Mouse (Mus musculus): Measurements from ENCODE around the gene Arhgap40.

DNA sequence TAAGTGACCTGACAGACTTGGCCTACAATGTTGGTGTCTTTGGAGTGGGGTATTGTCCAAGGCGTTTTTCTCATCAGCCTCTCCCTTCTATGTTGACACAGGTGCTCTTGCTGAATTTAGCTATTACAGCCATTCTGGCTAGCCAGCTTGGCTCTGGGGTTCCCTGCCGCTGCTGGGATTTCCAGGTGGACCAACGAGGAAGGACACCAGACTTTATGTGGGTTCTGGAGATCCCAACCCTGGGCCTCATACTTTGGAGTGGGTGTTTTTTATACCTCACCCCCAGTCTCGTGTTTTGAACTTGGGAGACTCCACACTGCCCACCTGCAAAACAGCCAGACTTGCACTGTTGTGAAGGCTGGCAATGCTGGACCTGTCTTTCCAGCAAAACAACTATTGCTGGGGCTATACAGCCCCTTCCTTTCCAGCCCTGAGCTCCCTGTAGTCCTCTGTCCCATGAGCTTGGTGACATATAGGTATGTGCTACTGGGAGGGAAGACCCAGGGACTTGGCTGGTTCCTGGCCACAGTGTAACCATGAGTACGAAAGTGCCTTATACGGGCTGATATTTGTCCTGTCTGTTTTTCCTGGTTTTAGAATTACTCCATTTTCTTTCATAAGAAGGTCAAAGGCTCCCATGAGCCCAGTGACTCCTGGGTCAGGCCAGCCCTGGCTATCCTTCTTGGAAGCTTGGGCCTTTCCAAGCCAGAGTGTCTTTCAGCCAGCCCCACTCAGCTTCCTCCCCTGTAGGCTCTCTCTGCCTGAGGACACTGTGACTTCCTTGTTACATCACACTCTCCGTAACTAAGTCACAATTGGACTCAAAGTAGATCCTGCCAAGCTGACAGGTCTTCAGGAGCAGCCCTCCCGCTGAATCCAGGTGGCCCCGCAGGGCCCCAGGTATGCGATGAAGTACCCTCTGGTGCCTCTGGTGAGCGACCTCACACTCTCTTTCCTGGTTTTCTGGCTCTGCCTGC is 10.5 kb upstream of the Arhgap40 start, which contains the start of gene Adig:
- no peak for TF ChIP-seq CHD1 (IDR thresholded peaks at IDR 0.05; ENCODE audit: low read depth, low read length)
- no peak for TF ChIP-seq CTCF (conservative IDR thresholded peaks at IDR 0.05 in 1 of 2, IDR thresholded peaks at IDR 0.05 in 1 of 2; ENCODE audit: low read depth in 2 of 2, low read length in 2 of 2)
- TF ChIP-seq BHLHE40 (IDR thresholded peaks at IDR 0.05; ENCODE audit: low read depth, low read length) = no peak
- TF ChIP-seq POLR2A (IDR thresholded peaks at IDR 0.05; ENCODE audit: low read depth, low read length) = no peak
- no peak for TF ChIP-seq IRF4 (IDR thresholded peaks at IDR 0.05; ENCODE audit: low read depth, low read length)

Data from CH12.LX (cell line).